Mouse (Mus musculus) MEL (cell line): ENCODE data around the gene Cd37.

Experiments used
- CTCF ChIP-seq, 3 experiments: IDR thresholded peaks in 2 of 3; conservative IDR thresholded peaks in 1 of 3; 2 replicates each; pipeline ENCODE4 v1.5.1; 2011 to 2012; ENCODE audit warnings: low read length in 3 of 3, low read depth in 2 of 3, mild to moderate bottlenecking in 2 of 3, improper control_type of control experiment in 1 of 3, inconsistent platforms in 1 of 3, mixed read lengths in 1 of 3, moderate library complexity in 1 of 3; ENCODE audit not compliant: control insufficient read depth in 1 of 3, insufficient read depth in 1 of 3, poor library complexity in 1 of 3, severe bottlenecking in 1 of 3
- MXI1 ChIP-seq: IDR thresholded peaks from 2 replicates; pipeline ENCODE4 v1.6.1; 2011; ENCODE audit warnings: mild to moderate bottlenecking, low read depth, low read length, improper control_type of control experiment

DNA sequence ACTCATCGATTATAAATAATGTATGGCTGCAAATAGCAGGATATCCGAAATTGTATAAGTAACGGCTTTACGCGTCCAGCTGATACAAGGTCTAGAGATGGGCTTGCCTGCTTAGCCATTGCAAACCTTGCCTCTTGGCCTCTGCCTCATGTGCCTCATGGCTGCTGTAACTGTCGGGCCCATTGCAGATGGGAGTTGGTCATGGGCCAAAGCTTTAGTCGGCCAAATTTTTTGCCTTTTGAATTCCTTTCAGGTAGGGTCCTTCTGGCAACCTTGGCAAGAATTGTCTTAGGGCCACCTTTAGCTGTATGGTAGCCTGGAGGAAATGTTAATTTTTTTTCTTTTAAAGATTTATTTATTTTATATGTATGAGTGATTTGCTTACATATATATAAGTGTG, 14.1 kb downstream of the Cd37 start:
- TF ChIP-seq MXI1 (no peak), CTCF (IDR thresholded peaks at IDR 0.05 in 2 of 3, conservative IDR thresholded peaks at IDR 0.05 in 1 of 3; ENCODE audit: control insufficient read depth in 1 of 3, insufficient read depth in 1 of 3, low read depth in 2 of 3, low read length in 3 of 3, poor library complexity in 1 of 3, severe bottlenecking in 1 of 3) (no peak)
